Mouse (Mus musculus) small intestine, adult 2 months (tissue): ENCODE measurements around the gene Snapc3.

ENCODE experiments used
- CTCF ChIP-seq: fragments of 200-500 bp; IDR thresholded peaks from 2 replicates; pipeline ENCODE4 v1.5.1; 2012; ENCODE audit warnings: low read depth, mild to moderate bottlenecking, control low read depth, inconsistent platforms, low read length, moderate library complexity, mixed read lengths; ENCODE audit not compliant: insufficient replicate concordance, insufficient read length; ENCODE audit errors: extremely low read depth
- POLR2A ChIP-seq: fragments of 200-500 bp; IDR thresholded peaks from 2 replicates; pipeline ENCODE4 v1.6.1; 2012; ENCODE audit warnings: low read depth, mild to moderate bottlenecking, control low read depth, inconsistent platforms, low read length, moderate library complexity

DNA sequence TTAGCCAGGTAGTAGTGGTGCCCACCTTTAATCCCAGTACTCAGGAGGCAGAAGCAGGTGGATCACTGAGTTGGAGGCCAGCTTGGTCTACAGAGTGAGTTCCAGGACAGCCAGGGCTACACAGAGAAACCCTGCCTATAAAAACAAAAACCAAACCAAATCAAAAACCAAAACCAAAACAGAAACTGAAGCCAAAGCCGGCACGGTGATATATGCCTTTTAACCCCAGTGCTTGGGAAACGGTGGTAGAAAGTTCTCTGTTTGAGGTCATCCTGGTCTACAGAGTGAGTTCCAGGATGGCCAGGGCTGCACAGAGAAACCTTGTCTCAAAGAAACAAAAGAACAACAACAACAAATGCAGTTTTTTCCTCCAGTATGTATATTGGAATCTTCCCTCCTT, 94.7 kb downstream of the Snapc3 start:
- TF ChIP-seq POLR2A (no peak), CTCF (no peak)
